ENCODE assay signal across 8 mouse cellular contexts in genomic region chr12:13268412-13268811, GRCm38 (mm10). TPM values are rescaled to one million over a fixed set of nuclear protein-coding genes. Genes with fewer than 3 reads are reported as not detected.
DNase-seq lines count a peak whose midpoint lies in the region; ATAC-seq and TF ChIP-seq lines count a peak whose summit lies in the region.

No protein-coding gene starts in this region.

- peak overlapping the region; percentile 81 for H3K4me2 ChIP-seq in heart, embryonic 16.5 days (ENCODE audit: low read depth, low read length)
- H3K4me2 ChIP-seq in hindbrain, postnatal 0 days (ENCODE audit: low read depth, low read length): peak overlapping the region; percentile 75
- H3K4me2 ChIP-seq in midbrain, postnatal 0 days (ENCODE audit: low read depth, low read length, poor library complexity, severe bottlenecking): peak overlapping the region; percentile 73

- H3K4me1 ChIP-seq in heart, embryonic 16.5 days (ENCODE audit: control insufficient read depth, insufficient read depth, low read length): peaks cover 9% of the 10 kb centered on the region
- H3K4me1 ChIP-seq in cortical plate, adult 2 months (ENCODE audit: control insufficient read depth, insufficient read depth, low read length): peaks cover 3% of the 10 kb centered on the region; the same call in 1 of the 2 replicates
- peaks cover 10% of the 10 kb centered on the region; the same call in 1 of the 2 replicates for H3K4me1 ChIP-seq in hindbrain, postnatal 0 days (ENCODE audit: insufficient read depth, low read length)
- H3K4me1 ChIP-seq in midbrain, postnatal 0 days (ENCODE audit: insufficient read depth, low read length): peaks cover 4% of the 10 kb centered on the region; the same call in 1 of the 2 replicates

- 46% methylated on average over 3 of the region's 3 CpGs for WGBS in heart, embryonic 16.5 days
- 49% methylated on average over 3 of the region's 3 CpGs for WGBS in hindbrain, postnatal 0 days
- WGBS in midbrain, postnatal 0 days: 42% methylated on average over 3 of the region's 3 CpGs

- DNase-seq in heart, adult 18-20 months: no peak
- no peak for DNase-seq in hindbrain, postnatal 0 days (ENCODE audit: low spot score)
- no peak for DNase-seq in midbrain, postnatal 0 days (ENCODE audit: low spot score)
- DNase-seq in natural killer cell, adult 2 months (ENCODE audit: low spot score in 2 of 2): no peak
- DNase-seq in right cerebral cortex, postnatal 10 days (ENCODE audit: low spot score in 2 of 2): no peak
- DNase-seq in layer of hippocampus, adult 11-12 months (ENCODE audit: low spot score): no peak

- TF ChIP-seq POLR2A in cortical plate, adult 2 months (IDR thresholded peaks at IDR 0.05; ENCODE audit: extremely low read depth, insufficient read depth, low read length): no peak

- TF ChIP-seq CTCF in cortical plate, adult 2 months (IDR thresholded peaks at IDR 0.05; ENCODE audit: extremely low read depth, insufficient read depth, low read length): no peak
- TF ChIP-seq CTCF in hindbrain, postnatal 0 days (IDR thresholded peaks at IDR 0.05; ENCODE audit: low read depth): no peak
- no peak for TF ChIP-seq CTCF in midbrain, postnatal 0 days (IDR thresholded peaks at IDR 0.05)

- no peaks in the 10 kb centered on the region for H3K9me3 ChIP-seq in heart, embryonic 16.5 days (replicated peaks; ENCODE audit: control insufficient read depth, low read length)
- H3K9me3 ChIP-seq in hindbrain, postnatal 0 days (ENCODE audit: low read length): no peaks in the 10 kb centered on the region
- H3K9me3 ChIP-seq in midbrain, postnatal 0 days (ENCODE audit: low read length): no peaks in the 10 kb centered on the region

- ATAC-seq in heart, embryonic 16.5 days (replicated peaks; ENCODE audit: extremely low read depth, insufficient read depth, low FRiP score): no peak; the same call in 1 of the 2 replicates
- ATAC-seq in hindbrain, postnatal 0 days: peak; percentile 16
- peak; percentile 10; the same call in 1 of the 2 replicates for ATAC-seq in midbrain, postnatal 0 days (ENCODE audit: low FRiP score)

- H3K4me3 ChIP-seq in heart, embryonic 16.5 days (ENCODE audit: low read length): peak overlapping the region; percentile 98
- peak overlapping the region; percentile 94 for H3K4me3 ChIP-seq in cortical plate, adult 2 months (ENCODE audit: insufficient read depth, low read length)
- peak overlapping the region; percentile 96 for H3K4me3 ChIP-seq in hindbrain, postnatal 0 days (ENCODE audit: low read length)
- peak overlapping the region; percentile 69 for H3K4me3 ChIP-seq in midbrain, postnatal 0 days (ENCODE audit: low read depth, low read length)

- H3K27ac ChIP-seq in heart, embryonic 16.5 days (ENCODE audit: low read length): no peak overlapping the region
- H3K27ac ChIP-seq in cortical plate, adult 2 months (ENCODE audit: insufficient read depth, low read length): no peak overlapping the region
- no peak overlapping the region for H3K27ac ChIP-seq in hindbrain, postnatal 0 days
- no peak overlapping the region for H3K27ac ChIP-seq in midbrain, postnatal 0 days (ENCODE audit: low read depth, low read length)

- H3K9ac ChIP-seq in heart, embryonic 16.5 days (ENCODE audit: low read length): peak overlapping the region; percentile 43
- H3K9ac ChIP-seq in hindbrain, postnatal 0 days (replicated peaks; ENCODE audit: low read length): peak overlapping the region; percentile 80; the same call in 1 of the 2 replicates
- 0 out of 2 replicates have a peak overlapping the region, but pooled peaks have one; percentile 80 for H3K9ac ChIP-seq in midbrain, postnatal 0 days (replicated peaks; ENCODE audit: low read length, poor library complexity, severe bottlenecking)

- H3K36me3 ChIP-seq in heart, embryonic 16.5 days (ENCODE audit: control insufficient read depth, insufficient read depth): peaks cover 3% of the 10 kb centered on the region; the same call in 1 of the 2 replicates
- no peaks in the 10 kb centered on the region for H3K36me3 ChIP-seq in hindbrain, postnatal 0 days (ENCODE audit: insufficient read depth, low read length)
- H3K36me3 ChIP-seq in midbrain, postnatal 0 days (ENCODE audit: insufficient read depth, low read length): 0 out of 2 replicates have a peak, but pooled peaks cover 2% of the 10 kb centered on the region

- H3K27me3 ChIP-seq in heart, embryonic 16.5 days (ENCODE audit: control insufficient read depth, insufficient read depth, low read length): no peaks in the 10 kb centered on the region
- H3K27me3 ChIP-seq in hindbrain, postnatal 0 days (ENCODE audit: insufficient read depth, low read length): no peaks in the 10 kb centered on the region
- no peaks in the 10 kb centered on the region for H3K27me3 ChIP-seq in midbrain, postnatal 0 days (ENCODE audit: insufficient read depth, low read length)

RNA-seq across cellular contexts. Expression of gene Nbas, which starts 0.5 kb away (rescaled TPM):
- 6.9 and 7.6 TPM in 2 replicates for polyA plus RNA-seq in heart, embryonic 16.5 days (2015; fragmentation: Nextera tagmentation; extraction: Ambion mirVana)
- 10 to 100 TPM; 31.2 to 31.3 TPM for total RNA-seq in heart, adult 18-20 months (2021)
- polyA plus RNA-seq in cortical plate, adult 2 months (2012; rRNA removed): 24.7 and 25.7 TPM in 2 replicates
- 47.8 and 48.1 TPM in 2 replicates for total RNA-seq in hindbrain, postnatal 0 days (2014; rRNA removed)
- 10.5 and 12.1 TPM in 2 replicates for polyA plus RNA-seq in hindbrain, postnatal 0 days (2015; fragmentation: Nextera tagmentation; extraction: Ambion mirVana)
- total RNA-seq in midbrain, postnatal 0 days (2014; rRNA removed): 41.4 and 50.9 TPM in 2 replicates
- polyA plus RNA-seq in midbrain, postnatal 0 days (2015; fragmentation: Nextera tagmentation; extraction: Ambion mirVana): 12.0 and 12.4 TPM in 2 replicates

RNA-seq across cellular contexts. Expression of gene Ddx1, which starts 19.4 kb away (rescaled TPM):
- 83.8 and 89.4 TPM in 2 replicates for polyA plus RNA-seq in heart, embryonic 16.5 days (2015; fragmentation: Nextera tagmentation; extraction: Ambion mirVana)
- total RNA-seq in heart, adult 18-20 months (2021): 10 to 100 TPM; 85.6 to 94.4 TPM
- 64.1 and 71.8 TPM in 2 replicates for polyA plus RNA-seq in cortical plate, adult 2 months (2012; rRNA removed)
- 29.2 and 29.4 TPM in 2 replicates for total RNA-seq in hindbrain, postnatal 0 days (2014; rRNA removed)
- 120 and 130 TPM in 2 replicates for polyA plus RNA-seq in hindbrain, postnatal 0 days (2015; fragmentation: Nextera tagmentation; extraction: Ambion mirVana)
- 48.3 and 54.4 TPM in 2 replicates for total RNA-seq in midbrain, postnatal 0 days (2014; rRNA removed)
- polyA plus RNA-seq in midbrain, postnatal 0 days (2015; fragmentation: Nextera tagmentation; extraction: Ambion mirVana): 126 and 133 TPM in 2 replicates
